ENCODE assay signal across 13 mouse cellular contexts in genomic region chr10:128142165-128142564, GRCm38 (mm10). TPM values are rescaled to one million over a fixed set of nuclear protein-coding genes. Genes with fewer than 3 reads are reported as not detected.
A peak's percentile ranks its signal among the peaks of the same experiment; 100 is the strongest.
DNase-seq lines count a peak whose midpoint lies in the region; ATAC-seq and TF ChIP-seq lines count a peak whose summit lies in the region.
"Had no signal": no experiment of that assay in that cellular context is flagged by ENCODE, and none has a peak within 500 bp of the region (broad histone marks: within the 10 kb centered on the region; RNA-seq: fewer than 3 reads in every experiment).

No protein-coding gene starts in this region.

- no peak overlapping the region for H3K27ac ChIP-seq in forebrain, postnatal 0 days (ENCODE audit: low read depth, low read length)
- no peak overlapping the region for H3K27ac ChIP-seq in forebrain, embryonic 13.5 days
- no peak overlapping the region for H3K27ac ChIP-seq in left cerebral cortex, adult 2 months
- H3K27ac ChIP-seq in midbrain, embryonic 11.5 days (ENCODE audit: low read depth, low read length), result no peak overlapping the region
- H3K27ac ChIP-seq: hindbrain, embryonic 12.5 days; lung, embryonic 15.5 days had no signal

- WGBS in forebrain, postnatal 0 days, result 63% methylated on average over 2 of the region's 2 CpGs
- 83% methylated on average over 2 of the region's 2 CpGs for WGBS in forebrain, embryonic 13.5 days
- WGBS in midbrain, embryonic 11.5 days, result 64% methylated on average over 2 of the region's 2 CpGs

- DNase-seq in forebrain, postnatal 0 days, result peak; percentile 24
- DNase-seq in left cerebral cortex, adult 2 months (ENCODE audit: extremely low spot score in 1 of 2, low spot score in 2 of 2), result no peak
- DNase-seq in left cerebral cortex, adult 18-20 months (ENCODE audit: low spot score in 2 of 2), result no peak
- peak; percentile 16 for DNase-seq in 416B (ENCODE audit: low read depth)
- DNase-seq in R1 (ENCODE audit: low read depth, low spot score), result peak; percentile 31
- no peak for DNase-seq in gastrocnemius, adult 18-20 months (ENCODE audit: low spot score)
- no peak for DNase-seq in midbrain, embryonic 11.5 days (ENCODE audit: low spot score, missing footprints)
- DNase-seq: heart, adult 18-20 months had no signal

- H3K4me3 ChIP-seq in forebrain, postnatal 0 days (ENCODE audit: low read depth, low read length), result no peak overlapping the region
- H3K4me3 ChIP-seq in forebrain, embryonic 13.5 days, result no peak overlapping the region
- H3K4me3 ChIP-seq in left cerebral cortex, adult 2 months, result no peak overlapping the region
- no peak overlapping the region for H3K4me3 ChIP-seq in midbrain, embryonic 11.5 days (ENCODE audit: low read depth, low read length)
- H3K4me3 ChIP-seq: hindbrain, embryonic 12.5 days; lung, embryonic 15.5 days had no signal

- H3K4me2 ChIP-seq in forebrain, postnatal 0 days (ENCODE audit: low read depth), result no peak overlapping the region
- H3K4me2 ChIP-seq in forebrain, embryonic 13.5 days, result no peak overlapping the region
- no peak overlapping the region for H3K4me2 ChIP-seq in midbrain, embryonic 11.5 days
- H3K4me2 ChIP-seq: hindbrain, embryonic 12.5 days; lung, embryonic 15.5 days had no signal

- H3K36me3 ChIP-seq in forebrain, postnatal 0 days (ENCODE audit: insufficient read depth), result no peaks in the 10 kb centered on the region
- H3K36me3 ChIP-seq in forebrain, embryonic 13.5 days (ENCODE audit: poor library complexity, severe bottlenecking), result peaks cover 33% of the 10 kb centered on the region
- peaks cover 3% of the 10 kb centered on the region for H3K36me3 ChIP-seq in midbrain, embryonic 11.5 days (ENCODE audit: control insufficient read depth, insufficient read depth, low read length)

- no peaks in the 10 kb centered on the region for H3K4me1 ChIP-seq in forebrain, postnatal 0 days (ENCODE audit: insufficient read depth)
- no peaks in the 10 kb centered on the region for H3K4me1 ChIP-seq in forebrain, embryonic 13.5 days
- no peaks in the 10 kb centered on the region for H3K4me1 ChIP-seq in midbrain, embryonic 11.5 days (ENCODE audit: control insufficient read depth, insufficient read depth, low read length)
- H3K4me1 ChIP-seq: hindbrain, embryonic 12.5 days; lung, embryonic 15.5 days had no signal

- ATAC-seq in forebrain, postnatal 0 days, result no peak
- no peak for ATAC-seq in forebrain, embryonic 13.5 days
- no peak for ATAC-seq in midbrain, embryonic 11.5 days (ENCODE audit: low FRiP score)
- ATAC-seq: activated CD4-positive, CD25-positive, alpha-beta regulatory T cell, adult 4 months; forebrain, embryonic 16.5 days had no signal

- H3K27me3 ChIP-seq in forebrain, postnatal 0 days (ENCODE audit: insufficient read depth, low read length), result no peaks in the 10 kb centered on the region
- no peaks in the 10 kb centered on the region for H3K27me3 ChIP-seq in forebrain, embryonic 13.5 days
- no peaks in the 10 kb centered on the region; the same call in 1 of the 2 replicates for H3K27me3 ChIP-seq in midbrain, embryonic 11.5 days (ENCODE audit: control insufficient read depth, insufficient read depth, low read length)
- H3K27me3 ChIP-seq: hindbrain, embryonic 12.5 days; lung, embryonic 15.5 days had no signal

- H3K9ac ChIP-seq in forebrain, postnatal 0 days, result no peak overlapping the region
- no peak overlapping the region for H3K9ac ChIP-seq in forebrain, embryonic 13.5 days
- no peak overlapping the region for H3K9ac ChIP-seq in midbrain, embryonic 11.5 days (ENCODE audit: low read length)
- H3K9ac ChIP-seq: hindbrain, embryonic 12.5 days; lung, embryonic 15.5 days had no signal

- no peaks in the 10 kb centered on the region for H3K9me3 ChIP-seq in forebrain, postnatal 0 days (ENCODE audit: low read length)
- no peaks in the 10 kb centered on the region for H3K9me3 ChIP-seq in forebrain, embryonic 13.5 days (replicated peaks)
- no peaks in the 10 kb centered on the region for H3K9me3 ChIP-seq in midbrain, embryonic 11.5 days (ENCODE audit: control insufficient read depth, low read length)
- H3K9me3 ChIP-seq: hindbrain, embryonic 12.5 days; lung, embryonic 15.5 days had no signal

- peak; percentile 45; the same call in 1 of the 2 replicates for TF ChIP-seq CTCF in forebrain, postnatal 0 days (IDR thresholded peaks at IDR 0.05; ENCODE audit: low read depth)
- TF ChIP-seq CTCF in left cerebral cortex, adult 2 months (IDR thresholded peaks at IDR 0.05), result peak; percentile 40

- intact Hi-C loops in left cerebral cortex, adult 2 months (cut with DNase I), result no loop called here

RNA-seq across cellular contexts. Expression of gene Rbms2, which starts 37.9 kb away (rescaled TPM):
- total RNA-seq in forebrain, postnatal 0 days (2014; rRNA removed), result 6.3 and 9.9 TPM in 2 replicates
- polyA plus RNA-seq in forebrain, postnatal 0 days (2015; fragmentation: Nextera tagmentation; extraction: Ambion mirVana), result 4.7 and 5.6 TPM in 2 replicates
- 12.6 and 12.9 TPM in 2 replicates for polyA plus RNA-seq in forebrain, embryonic 13.5 days (2015; fragmentation: Nextera tagmentation; extraction: Ambion mirVana)
- total RNA-seq in left cerebral cortex, adult 2 months (2021), result 10 to 100 TPM; 15.6 to 16.4 TPM
- total RNA-seq in left cerebral cortex, adult 18-20 months (2021), result 10 to 100 TPM; 14.9 to 15.4 TPM
- total RNA-seq in gastrocnemius, adult 18-20 months (2021), result 10 to 100 TPM; 61.7 to 69.1 TPM
- 19.7 TPM in 2 replicates for polyA plus RNA-seq in midbrain, embryonic 11.5 days (2014; fragmentation: Nextera tagmentation; extraction: Ambion mirVana)

RNA-seq across cellular contexts. Expression of gene Baz2a, which starts 50.8 kb away (rescaled TPM):
- total RNA-seq in forebrain, postnatal 0 days (2014; rRNA removed), result 9.3 and 10.0 TPM in 2 replicates
- polyA plus RNA-seq in forebrain, postnatal 0 days (2015; fragmentation: Nextera tagmentation; extraction: Ambion mirVana), result 3.8 and 7.0 TPM in 2 replicates
- polyA plus RNA-seq in forebrain, embryonic 13.5 days (2015; fragmentation: Nextera tagmentation; extraction: Ambion mirVana), result 11.6 and 12.6 TPM in 2 replicates
- 10 to 100 TPM; 42.2 to 45.1 TPM for total RNA-seq in left cerebral cortex, adult 2 months (2021)
- 10 to 100 TPM; 40.3 to 40.4 TPM for total RNA-seq in left cerebral cortex, adult 18-20 months (2021)
- 10 to 100 TPM; 12.4 to 13.9 TPM for total RNA-seq in gastrocnemius, adult 18-20 months (2021)
- 20.2 and 21.0 TPM in 2 replicates for polyA plus RNA-seq in midbrain, embryonic 11.5 days (2014; fragmentation: Nextera tagmentation; extraction: Ambion mirVana)

RNA-seq across cellular contexts. Expression of gene Gls2, which starts 52.1 kb away (rescaled TPM):
- total RNA-seq in forebrain, postnatal 0 days (2014; rRNA removed), result 1.00 and 2.1 TPM in 2 replicates
- polyA plus RNA-seq in forebrain, postnatal 0 days (2015; fragmentation: Nextera tagmentation; extraction: Ambion mirVana), result 1.1 and 1.2 TPM in 2 replicates
- 0.48 and 1.3 TPM in 2 replicates for polyA plus RNA-seq in forebrain, embryonic 13.5 days (2015; fragmentation: Nextera tagmentation; extraction: Ambion mirVana)
- total RNA-seq in left cerebral cortex, adult 2 months (2021), result 10 to 100 TPM; 36.2 to 37.1 TPM
- total RNA-seq in left cerebral cortex, adult 18-20 months (2021), result 10 to 100 TPM; 33.0 to 39.9 TPM
- under 1 TPM; 0.43 TPM for total RNA-seq in gastrocnemius, adult 18-20 months (2021)
- polyA plus RNA-seq in midbrain, embryonic 11.5 days (2014; fragmentation: Nextera tagmentation; extraction: Ambion mirVana), result 0.72 and 0.82 TPM in 2 replicates

RNA-seq across cellular contexts. Expression of gene Atp5b, which starts 59.1 kb away (rescaled TPM):
- 2,470 and 2,914 TPM in 2 replicates for total RNA-seq in forebrain, postnatal 0 days (2014; rRNA removed)
- 2,164 and 2,181 TPM in 2 replicates for polyA plus RNA-seq in forebrain, postnatal 0 days (2015; fragmentation: Nextera tagmentation; extraction: Ambion mirVana)
- 2,170 and 2,214 TPM in 2 replicates for polyA plus RNA-seq in forebrain, embryonic 13.5 days (2015; fragmentation: Nextera tagmentation; extraction: Ambion mirVana)
- total RNA-seq in left cerebral cortex, adult 2 months (2021), result 1,000 to 10,000 TPM; 1,628 to 1,633 TPM
- total RNA-seq in left cerebral cortex, adult 18-20 months (2021), result 1,000 to 10,000 TPM; 1,718 to 1,797 TPM
- total RNA-seq in gastrocnemius, adult 18-20 months (2021), result 1,000 to 10,000 TPM; 3,383 to 3,450 TPM
- polyA plus RNA-seq in midbrain, embryonic 11.5 days (2014; fragmentation: Nextera tagmentation; extraction: Ambion mirVana), result 2,316 and 2,383 TPM in 2 replicates

Comparison
In these comparisons a context has a peak if more than half of its experiments do, and no peak if none do; other contexts are left out.
1. DNase-seq: peak in forebrain, postnatal 0 days (single experiment), 416B (single experiment) and R1 (single experiment); none in left cerebral cortex, adult 2 months (0 of 2), left cerebral cortex, adult 18-20 months (0 of 2), gastrocnemius, adult 18-20 months (single experiment) and midbrain, embryonic 11.5 days (single experiment).
2. RNA of gene Gls2, which starts 52.1 kb away (total RNA-seq): 33.0 to 39.9 TPM in left cerebral cortex, adult 18-20 months and 36.2 to 37.1 TPM in left cerebral cortex, adult 2 months; 1.00 to 2.1 TPM in forebrain, postnatal 0 days and 0.43 TPM in gastrocnemius, adult 18-20 months; every median in the first group is over 10 times any median in the second.